Mouse (Mus musculus) heart, postnatal 0 days (tissue): ENCODE measurements around the gene Ehbp1.

Source experiments
- CTCF ChIP-seq: IDR thresholded peaks from 2 replicates; pipeline ENCODE4 v1.5.1; 2016; ENCODE audit warnings: antibody characterized with exemption, control low read depth, low read depth
- EP300 ChIP-seq: IDR thresholded peaks from 2 replicates; pipeline ENCODE4 v1.6.1; 2016; ENCODE audit warnings: antibody characterized with exemption, low read depth

- TF ChIP-seq CTCF (no peak), EP300 (no peak)
Measured at GRCm38 (mm10) chr11:22274144-22274543, 67.9 kb downstream of the Ehbp1 start.
